Mouse (Mus musculus) heart, adult 2 months (tissue): ENCODE measurements around the gene Eif4e. TPM values are rescaled to one million over a fixed set of nuclear protein-coding genes. Genes with fewer than 3 reads are reported as not detected.

Experiments
- DNase-seq, 2 experiments: peaks; one replicate each; pipeline ENCODE4 v3.0.0; 2021
- H3K27ac ChIP-seq: fragments of 200-600 bp; 2 replicates; pipeline ENCODE4 v1.8.1; 2022
- H3K27me3 ChIP-seq: fragments of 200-500 bp; 2 replicates; pipeline ENCODE4 v1.6.1; 2012; ENCODE audit warnings: mild to moderate bottlenecking, low read length, inconsistent platforms, mixed read lengths; ENCODE audit not compliant: control insufficient read depth, insufficient read depth
- H3K36me3 ChIP-seq: fragments of 200-500 bp; 2 replicates; pipeline ENCODE4 v1.6.1; 2012; ENCODE audit warnings: low read length, inconsistent platforms; ENCODE audit not compliant: control insufficient read depth, insufficient read depth
- H3K4me1 ChIP-seq: fragments of 200-500 bp; 2 replicates; pipeline ENCODE4 v1.6.1; 2011; ENCODE audit warnings: low read length; ENCODE audit not compliant: control insufficient read depth, insufficient read depth
- H3K4me3 ChIP-seq: fragments of 200-600 bp; 2 replicates; pipeline ENCODE4 v1.8.1; 2022
- H3K79me2 ChIP-seq: fragments of 200-500 bp; replicated peaks from 2 replicates; pipeline ENCODE4 v1.6.1; 2012; ENCODE audit warnings: mild to moderate bottlenecking, inconsistent platforms, low read length, moderate library complexity, mixed read lengths; ENCODE audit not compliant: control insufficient read depth, insufficient read depth
- H3K9ac ChIP-seq: fragments of 200-500 bp; 2 replicates; pipeline ENCODE4 v1.6.1; 2012; ENCODE audit warnings: low read depth, mild to moderate bottlenecking, control low read depth, inconsistent platforms, low read length, mixed read lengths
- CTCF ChIP-seq: fragments of 200-600 bp; IDR thresholded peaks from 2 replicates; pipeline ENCODE4 v1.8.1; 2022; ENCODE audit warnings: antibody characterized with exemption, mild to moderate bottlenecking, moderate library complexity
- EP300 ChIP-seq: fragments of 200-500 bp; IDR thresholded peaks from 2 replicates; pipeline ENCODE4 v1.6.1; 2011; ENCODE audit warnings: low read depth, low read length, control low read depth; ENCODE audit not compliant: insufficient read depth
- POLR2A ChIP-seq: fragments of 200-500 bp; IDR thresholded peaks from 2 replicates; pipeline ENCODE4 v1.6.1; 2011; ENCODE audit warnings: mild to moderate bottlenecking, low read depth, low read length, control low read depth; ENCODE audit not compliant: insufficient read depth
- WGBS: fragments of 180-500 bp; shearing (Covaris S2); methylation state at CpG from one replicate; pipeline ENCODE4 v1.1.7; 2018; 5-methylcytosine and 5-hydroxymethylcytosine counted together
- intact Hi-C: fragments of 180-260 bp; cut with DNase I; formaldehyde crosslinking; loops from one replicate; pipeline ENCODE4 v1.15.1; 2025
- polyA plus RNA-seq: library from polyadenylated mRNA; depleted of rRNA; stranded (reverse); fragments of >200 nt; gene quantifications from 2 replicates; pipeline ENCODE4 v1.2.3, GENCODE M21; 2012
- total RNA-seq, 2 experiments: library from RNA; stranded (reverse); gene quantifications; 2 replicates each; pipeline ENCODE4 v1.2.3; 2021

Gene Eif4e
- total and polyA plus RNA-seq, 3 experiments = 56.3 to 195 (median 171) TPM

GRCm38 (mm10) chr3:138514749-138515148 is 11.2 kb upstream of the Eif4e start:
- Histone ChIP-seq H3K4me3 (no peak overlapping the region), H3K27me3 (no peaks in the 10 kb centered on the region), H3K9ac (no peak overlapping the region), H3K36me3 (no peaks in the 10 kb centered on the region), H3K79me2 (no peaks in the 10 kb centered on the region), H3K4me1 (peaks cover 1% of the 10 kb centered on the region; the same call in 1 of the 2 replicates), H3K27ac (no peak overlapping the region)
- intact Hi-C loops = no loop called here
- no peak for DNase-seq
- WGBS = 68% methylated on average over 3 of the region's 3 CpGs
- no peak for TF ChIP-seq CTCF
- no peak for TF ChIP-seq POLR2A

DNA sequence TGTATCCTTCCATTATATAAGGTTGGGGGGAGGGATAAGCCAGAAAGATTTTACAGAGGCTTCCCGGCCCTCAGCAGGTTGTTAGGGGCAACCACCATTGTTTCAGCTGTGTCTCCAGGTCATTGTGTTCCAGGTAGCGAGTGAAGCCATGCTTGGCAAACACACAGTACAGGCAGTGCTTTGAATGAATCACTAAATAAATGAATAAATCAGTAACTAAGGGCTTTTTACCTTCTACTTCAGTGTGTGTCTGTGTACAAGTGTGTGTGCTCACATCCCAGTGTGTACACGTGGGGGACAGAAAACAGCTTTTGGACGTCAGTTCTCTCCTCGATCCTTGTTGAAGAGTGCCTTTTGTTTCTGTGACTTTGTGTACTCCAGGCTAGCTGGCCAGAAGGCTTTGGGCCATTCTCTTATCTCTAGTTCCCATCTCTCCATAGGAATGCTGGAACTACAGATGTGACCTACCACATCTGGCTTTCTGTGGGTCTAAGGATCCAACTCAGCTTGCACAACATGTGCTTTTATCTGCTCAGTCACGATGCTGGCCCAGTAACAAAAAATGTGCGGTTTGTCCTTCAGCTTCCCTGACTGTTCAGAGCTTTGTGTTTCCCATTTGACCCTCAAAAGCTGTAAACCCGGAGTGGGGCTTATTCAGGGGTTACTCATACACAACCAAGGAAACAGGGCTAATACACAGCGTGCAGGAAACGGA is 10.2 kb upstream of the Eif4e start:
- TF ChIP-seq POLR2A (no peak), EP300 (no peak), CTCF (no peak)
- no peak overlapping the region for H3K9ac ChIP-seq
- H3K27ac ChIP-seq = no peak overlapping the region
- 65% methylated on average over 10 of the region's 10 CpGs for WGBS
- H3K36me3 ChIP-seq = no peaks in the 10 kb centered on the region
- no peaks in the 10 kb centered on the region for H3K79me2 ChIP-seq
- no peak overlapping the region for H3K4me3 ChIP-seq
- H3K4me1 ChIP-seq = peaks cover 1% of the 10 kb centered on the region; the same call in 1 of the 2 replicates
- no peak for DNase-seq
- intact Hi-C loops = no loop called here
- H3K27me3 ChIP-seq = no peaks in the 10 kb centered on the region

DNA sequence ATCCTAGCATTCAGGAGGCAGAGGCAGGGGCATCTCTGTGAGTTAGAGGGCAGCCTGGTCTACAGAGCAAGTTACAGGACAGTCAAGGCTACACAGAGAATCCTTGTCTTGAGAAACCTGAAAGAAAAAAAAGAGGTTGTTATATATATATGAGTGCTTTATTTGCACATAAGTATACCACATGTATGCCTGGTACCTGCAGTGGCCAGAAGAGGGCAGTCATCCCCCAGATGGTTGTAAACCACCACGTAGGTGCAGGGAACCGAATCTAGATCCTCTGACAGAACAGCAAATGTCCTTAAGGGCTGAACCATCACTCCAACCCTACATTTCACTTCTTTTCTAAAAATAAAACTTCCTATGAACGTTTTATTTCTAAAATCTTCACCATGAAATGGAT is 8.1 kb upstream of the Eif4e start:
- intact Hi-C loops = loop anchor here (1.0 kb wide), 1 partner anchor 23 kb away; no protein-coding TSS in a partner anchor
- peaks cover 1% of the 10 kb centered on the region; the same call in 1 of the 2 replicates for H3K4me1 ChIP-seq
- H3K4me3 ChIP-seq = no peak overlapping the region
- H3K36me3 ChIP-seq = no peaks in the 10 kb centered on the region
- no peaks in the 10 kb centered on the region for H3K79me2 ChIP-seq
- DNase-seq = no peak
- H3K27ac ChIP-seq = no peak overlapping the region
- H3K9ac ChIP-seq = no peak overlapping the region
- TF ChIP-seq POLR2A (no peak), CTCF (peak; percentile 48)
- no peaks in the 10 kb centered on the region for H3K27me3 ChIP-seq
- 67% methylated on average over 3 of the region's 3 CpGs for WGBS

- Histone ChIP-seq H3K4me1 (peaks cover 1% of the 10 kb centered on the region; the same call in 1 of the 2 replicates), H3K9ac (no peak overlapping the region), H3K4me3 (no peak overlapping the region), H3K36me3 (no peaks in the 10 kb centered on the region), H3K27me3 (no peaks in the 10 kb centered on the region), H3K79me2 (no peaks in the 10 kb centered on the region), H3K27ac (no peak overlapping the region)
- WGBS = 57% methylated on average over 6 of the region's 6 CpGs
- DNase-seq = no peak
- intact Hi-C loops = no loop called here
- TF ChIP-seq EP300 (no peak), CTCF (no peak), POLR2A (no peak)
These were observed 6.8 kb upstream of the Eif4e start for GRCm38 (mm10) chr3:138519218-138519617.

- 92% methylated on average over 4 of the region's 4 CpGs for WGBS
- TF ChIP-seq EP300 (no peak), CTCF (no peak), POLR2A (no peak)
- H3K4me1 ChIP-seq = peaks cover 4% of the 10 kb centered on the region
- H3K4me3 ChIP-seq = no peak overlapping the region
- DNase-seq = no peak
- intact Hi-C loops = no loop called here
- H3K36me3 ChIP-seq = peaks cover 7% of the 10 kb centered on the region; the same call in 1 of the 2 replicates
- H3K27me3 ChIP-seq = no peaks in the 10 kb centered on the region
- peaks cover 2% of the 10 kb centered on the region; the same call in 1 of the 2 replicates for H3K79me2 ChIP-seq
- no peak overlapping the region for H3K9ac ChIP-seq
- H3K27ac ChIP-seq = no peak overlapping the region
These were observed 2.0 kb upstream of the Eif4e start for GRCm38 (mm10) chr3:138523956-138524355.

DNA sequence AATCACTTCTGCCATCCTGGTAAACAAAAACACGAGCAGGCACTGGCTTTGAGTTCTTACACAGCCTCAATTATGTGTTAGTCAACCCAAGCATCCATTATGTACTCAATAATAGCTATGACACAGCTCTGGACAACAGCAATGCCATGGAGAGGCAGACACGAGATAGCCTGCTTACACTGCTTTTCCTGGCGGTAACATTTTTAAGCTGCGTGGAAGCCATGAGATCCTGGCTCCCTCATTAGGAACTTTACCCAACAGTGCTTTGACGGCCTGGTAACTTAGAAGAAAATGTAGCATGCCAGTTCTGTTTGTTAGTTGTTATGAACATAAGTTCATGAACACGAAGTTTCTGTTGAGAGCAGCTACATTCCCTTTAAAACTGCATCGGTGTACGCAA is 485 bp upstream of the Eif4e start:
- 81% methylated on average over 8 of the region's 8 CpGs for WGBS
- Histone ChIP-seq H3K79me2 (peaks cover 4% of the 10 kb centered on the region; the same call in 1 of the 2 replicates), H3K4me3 (no peak overlapping the region), H3K27ac (no peak overlapping the region), H3K36me3 (peaks cover 13% of the 10 kb centered on the region; the same call in 1 of the 2 replicates), H3K4me1 (peaks cover 4% of the 10 kb centered on the region), H3K27me3 (no peaks in the 10 kb centered on the region), H3K9ac (no peak overlapping the region)
- TF ChIP-seq EP300 (no peak), CTCF (no peak), POLR2A (no peak)
- DNase-seq = no peak
- intact Hi-C loops = loop anchor here (5.0 kb wide), 1 partner anchor 217 kb away; the partner anchor contains the start of gene Tspan5
